Mouse (Mus musculus) MEL (cell line): Measurements from ENCODE around the gene Ankle2. TPM values are rescaled to one million over a fixed set of nuclear protein-coding genes. Genes with fewer than 3 reads are reported as not detected.
A peak's percentile ranks its signal among the peaks of the same experiment; 100 is the strongest.

ENCODE experiments used
- DNase-seq: peaks from one replicate; pipeline ENCODE4 v3.0.0; 2011; ENCODE audit warnings: low read depth, low spot score
- H3K27ac ChIP-seq: 2 replicates; pipeline ENCODE4 v1.5.1; 2012; ENCODE audit warnings: low read depth, mild to moderate bottlenecking, control low read depth, low read length, moderate library complexity; ENCODE audit not compliant: control insufficient read depth
- H3K27me3 ChIP-seq, 2 experiments: fragments of 150-350 bp in 1 of 2; sonication (generic) in 1 of 2; 2 replicates each; pipeline ENCODE4 v1.6.1; 2012; ENCODE audit warnings: low read length in 2 of 2, mild to moderate bottlenecking in 2 of 2, improper control_type of control experiment in 1 of 2, moderate library complexity in 1 of 2; ENCODE audit not compliant: insufficient read depth in 2 of 2, control insufficient read depth in 1 of 2
- H3K36me3 ChIP-seq, 2 experiments: 2 replicates each; pipeline ENCODE4 v1.6.1; 2012 to 2014; ENCODE audit warnings: low read length in 2 of 2, improper control_type of control experiment in 1 of 2, inconsistent platforms in 1 of 2, mild to moderate bottlenecking in 1 of 2; ENCODE audit not compliant: insufficient read depth in 2 of 2, control insufficient read depth in 1 of 2
- H3K4me1 ChIP-seq, 2 experiments: fragments of 150-350 bp in 1 of 2; sonication (generic) in 1 of 2; 2 replicates each; pipeline ENCODE4 v1.6.1; 2012; ENCODE audit warnings: low read length in 2 of 2, improper control_type of control experiment in 1 of 2, mild to moderate bottlenecking in 1 of 2; ENCODE audit not compliant: insufficient read depth in 2 of 2, control insufficient read depth in 1 of 2
- H3K4me3 ChIP-seq, 2 experiments: fragments of 150-350 bp in 1 of 2; sonication (generic) in 1 of 2; 2 replicates each; pipeline ENCODE4 v1.5.1; 2012; ENCODE audit warnings: low read depth in 2 of 2, low read length in 2 of 2, mild to moderate bottlenecking in 2 of 2, moderate library complexity in 2 of 2, control low read depth in 1 of 2, improper control_type of control experiment in 1 of 2; ENCODE audit not compliant: control insufficient read depth in 1 of 2, insufficient read depth in 1 of 2
- H3K79me2 ChIP-seq: 2 replicates; pipeline ENCODE4 v1.6.1; 2012; ENCODE audit warnings: mild to moderate bottlenecking, low read length, moderate library complexity; ENCODE audit not compliant: control insufficient read depth, poor library complexity, insufficient read depth
- H3K9ac ChIP-seq: 2 replicates; pipeline ENCODE4 v1.6.1; 2012; ENCODE audit warnings: low read depth, mild to moderate bottlenecking, control low read depth, low read length, moderate library complexity; ENCODE audit not compliant: control insufficient read depth, poor library complexity, severe bottlenecking
- H3K9me3 ChIP-seq: fragments of 150-350 bp; sonication (generic); replicated peaks from 2 replicates; pipeline ENCODE4 v1.6.1; 2012; ENCODE audit warnings: mild to moderate bottlenecking, low read length, improper control_type of control experiment, moderate library complexity; ENCODE audit not compliant: insufficient read depth
- BHLHE40 ChIP-seq: IDR thresholded peaks from 2 replicates; pipeline ENCODE4 v1.6.1; 2012; ENCODE audit warnings: low read depth, mild to moderate bottlenecking, inconsistent platforms, low read length, improper control_type of control experiment, borderline replicate concordance
- CHD1 ChIP-seq: IDR thresholded peaks from 2 replicates; pipeline ENCODE4 v1.6.1; 2012; ENCODE audit warnings: low read depth, mild to moderate bottlenecking, inconsistent platforms, low read length, improper control_type of control experiment
- CHD2 ChIP-seq: IDR thresholded peaks from 2 replicates; pipeline ENCODE4 v1.6.1; 2011; ENCODE audit warnings: low read length, improper control_type of control experiment
- E2F4 ChIP-seq: IDR thresholded peaks from 2 replicates; pipeline ENCODE4 v1.6.1; 2011; ENCODE audit warnings: low read depth, low read length, improper control_type of control experiment, borderline replicate concordance
- ELF1 ChIP-seq: IDR thresholded peaks from 2 replicates; pipeline ENCODE4 v1.6.1; 2014; ENCODE audit warnings: low read depth, mild to moderate bottlenecking, inconsistent platforms, low read length, improper control_type of control experiment, moderate library complexity
- EP300 ChIP-seq, 2 experiments: IDR thresholded peaks; 2 replicates each; pipeline ENCODE4 v1.6.1; 2011; ENCODE audit warnings: improper control_type of control experiment in 2 of 2, low read length in 2 of 2, low read depth in 1 of 2, mild to moderate bottlenecking in 1 of 2
- ETS1 ChIP-seq: IDR thresholded peaks from 2 replicates; pipeline ENCODE4 v1.6.1; 2012; ENCODE audit warnings: low read depth, mild to moderate bottlenecking, inconsistent platforms, low read length, improper control_type of control experiment, moderate library complexity
- GABPA ChIP-seq: IDR thresholded peaks from 2 replicates; pipeline ENCODE4 v1.6.1; 2012; ENCODE audit warnings: low read depth, mild to moderate bottlenecking, inconsistent platforms, low read length, improper control_type of control experiment, moderate library complexity
- GATA1 ChIP-seq: IDR thresholded peaks from 2 replicates; pipeline ENCODE4 v1.6.1; 2011; ENCODE audit warnings: low read depth, low read length, improper control_type of control experiment
- HCFC1 ChIP-seq: IDR thresholded peaks from 2 replicates; pipeline ENCODE4 v1.6.1; 2012; ENCODE audit warnings: low read depth, mild to moderate bottlenecking, inconsistent platforms, low read length, improper control_type of control experiment, moderate library complexity
- JUND ChIP-seq: IDR thresholded peaks from 2 replicates; pipeline ENCODE4 v1.6.1; 2011; ENCODE audit warnings: low read depth, mild to moderate bottlenecking, improper control_type of control experiment, low read length
- KAT2A ChIP-seq: conservative IDR thresholded peaks from 2 replicates; pipeline ENCODE4 v1.6.1; 2012; ENCODE audit warnings: low read depth, low read length, improper control_type of control experiment, inconsistent platforms
- MAFK ChIP-seq: IDR thresholded peaks from 2 replicates; pipeline ENCODE4 v1.6.1; 2011; ENCODE audit warnings: low read depth, mild to moderate bottlenecking, low read length, improper control_type of control experiment, borderline replicate concordance
- MAX ChIP-seq: IDR thresholded peaks from 2 replicates; pipeline ENCODE4 v1.6.1; 2011; ENCODE audit warnings: low read length, improper control_type of control experiment
- MAZ ChIP-seq: IDR thresholded peaks from 2 replicates; pipeline ENCODE4 v1.6.1; 2012; ENCODE audit warnings: low read depth, mild to moderate bottlenecking, inconsistent platforms, low read length, improper control_type of control experiment
- MEF2A ChIP-seq: IDR thresholded peaks from 2 replicates; pipeline ENCODE4 v1.6.1; 2014; ENCODE audit warnings: low read depth, mild to moderate bottlenecking, inconsistent platforms, low read length, improper control_type of control experiment; ENCODE audit not compliant: poor library complexity, insufficient replicate concordance, severe bottlenecking; ENCODE audit errors: extremely low read depth
- MXI1 ChIP-seq: IDR thresholded peaks from 2 replicates; pipeline ENCODE4 v1.6.1; 2011; ENCODE audit warnings: mild to moderate bottlenecking, low read depth, low read length, improper control_type of control experiment
- MYC ChIP-seq: IDR thresholded peaks from 2 replicates; pipeline ENCODE4 v1.6.1; 2011; ENCODE audit warnings: low read depth, mild to moderate bottlenecking, low read length, improper control_type of control experiment, moderate library complexity
- NELFE ChIP-seq: IDR thresholded peaks from 2 replicates; pipeline ENCODE4 v1.6.1; 2011; ENCODE audit warnings: low read depth, low read length, improper control_type of control experiment
- POLR2AphosphoS5 ChIP-seq: IDR thresholded peaks from 2 replicates; pipeline ENCODE4 v1.6.1; 2012; ENCODE audit warnings: low read depth, borderline replicate concordance, mild to moderate bottlenecking, inconsistent platforms, low read length, moderate library complexity, mixed read lengths
- RAD21 ChIP-seq: IDR thresholded peaks from 2 replicates; pipeline ENCODE4 v1.6.1; 2011; ENCODE audit warnings: mild to moderate bottlenecking, low read depth, low read length, improper control_type of control experiment
- RCOR1 ChIP-seq: IDR thresholded peaks from 2 replicates; pipeline ENCODE4 v1.6.1; 2012; ENCODE audit warnings: low read depth, mild to moderate bottlenecking, inconsistent platforms, low read length, improper control_type of control experiment
- SIN3A ChIP-seq: IDR thresholded peaks from 2 replicates; pipeline ENCODE4 v1.6.1; 2012; ENCODE audit warnings: low read length, improper control_type of control experiment, inconsistent platforms
- SMC3 ChIP-seq: IDR thresholded peaks from 2 replicates; pipeline ENCODE4 v1.6.1; 2011; ENCODE audit warnings: low read depth, low read length, improper control_type of control experiment
- TBP ChIP-seq: IDR thresholded peaks from 2 replicates; pipeline ENCODE4 v1.8.0; 2011; ENCODE audit warnings: low read depth, low read length, improper control_type of control experiment
- TCF12 ChIP-seq: IDR thresholded peaks from 2 replicates; pipeline ENCODE4 v1.6.1; 2014; ENCODE audit warnings: low read depth, mild to moderate bottlenecking, inconsistent platforms, low read length, improper control_type of control experiment, moderate library complexity
- UBTF ChIP-seq: IDR thresholded peaks from 2 replicates; pipeline ENCODE4 v1.6.1; 2012; ENCODE audit warnings: low read depth, mild to moderate bottlenecking, inconsistent platforms, low read length, improper control_type of control experiment, moderate library complexity, borderline replicate concordance; ENCODE audit not compliant: insufficient read depth
- USF2 ChIP-seq, 2 experiments: IDR thresholded peaks; 2 replicates each; pipeline ENCODE4 v1.6.1; 2011 to 2012; ENCODE audit warnings: improper control_type of control experiment in 2 of 2, low read length in 2 of 2, borderline replicate concordance in 1 of 2, inconsistent platforms in 1 of 2, low read depth in 1 of 2, mild to moderate bottlenecking in 1 of 2; ENCODE audit not compliant: insufficient read depth in 1 of 2
- ZKSCAN1 ChIP-seq: IDR thresholded peaks from 2 replicates; pipeline ENCODE4 v1.6.1; 2012; ENCODE audit warnings: low read depth, mild to moderate bottlenecking, inconsistent platforms, low read length, improper control_type of control experiment, moderate library complexity
- ZMIZ1 ChIP-seq: IDR thresholded peaks from 2 replicates; pipeline ENCODE4 v1.6.1; 2012; ENCODE audit warnings: low read depth, mild to moderate bottlenecking, inconsistent platforms, low read length, improper control_type of control experiment, moderate library complexity
- ZNF384 ChIP-seq: IDR thresholded peaks from 2 replicates; pipeline ENCODE4 v1.6.1; 2012; ENCODE audit warnings: low read depth, mild to moderate bottlenecking, inconsistent platforms, low read length, improper control_type of control experiment
- polyA plus RNA-seq, 2 experiments: library from polyadenylated mRNA; stranded (reverse) in 1 of 2; unstranded in 1 of 2; fragments of >175 nt in 1 of 2; fragments of >200 nt in 1 of 2; gene quantifications; 2 replicates each; pipeline versions ENCODE4 v1.2.1 to v1.2.4; 2012; ENCODE audit warnings: low replicate concordance in 2 of 2, low read depth in 1 of 2; ENCODE audit not compliant: insufficient read length in 2 of 2, insufficient read depth in 1 of 2, missing spikeins in 1 of 2
- total RNA-seq: library from RNA; depleted of rRNA; stranded (reverse); fragments of 300-350 nt; gene quantifications from 2 replicates; pipeline ENCODE4 v1.2.3, GENCODE M21; 2012

Gene Ankle2
- total and polyA plus RNA-seq, 3 experiments = 29.5 to 270 (median 37.9) TPM

GRCm38 (mm10) chr5:110285770-110286445 lies 55.1 kb downstream of the Ankle2 start, which contains the start of the genes Pxmp2 and Pole (continued):
- TF ChIP-seq ZNF384 (no peak), GABPA (no peak), GATA1 (no peak), EP300 (IDR thresholded peaks at IDR 0.05; ENCODE audit: low read depth in 1 of 2, low read length in 2 of 2) (no peak), CHD2 (peak; percentile 77), ZMIZ1 (peak; percentile 63; the same call in 1 of the 2 replicates), BHLHE40 (no peak), USF2 (IDR thresholded peaks at IDR 0.05; ENCODE audit: borderline replicate concordance in 1 of 2, insufficient read depth in 1 of 2, low read depth in 1 of 2, low read length in 2 of 2) (no peak), E2F4 (peak; percentile 82; the same call in 1 of the 2 replicates)

DNA sequence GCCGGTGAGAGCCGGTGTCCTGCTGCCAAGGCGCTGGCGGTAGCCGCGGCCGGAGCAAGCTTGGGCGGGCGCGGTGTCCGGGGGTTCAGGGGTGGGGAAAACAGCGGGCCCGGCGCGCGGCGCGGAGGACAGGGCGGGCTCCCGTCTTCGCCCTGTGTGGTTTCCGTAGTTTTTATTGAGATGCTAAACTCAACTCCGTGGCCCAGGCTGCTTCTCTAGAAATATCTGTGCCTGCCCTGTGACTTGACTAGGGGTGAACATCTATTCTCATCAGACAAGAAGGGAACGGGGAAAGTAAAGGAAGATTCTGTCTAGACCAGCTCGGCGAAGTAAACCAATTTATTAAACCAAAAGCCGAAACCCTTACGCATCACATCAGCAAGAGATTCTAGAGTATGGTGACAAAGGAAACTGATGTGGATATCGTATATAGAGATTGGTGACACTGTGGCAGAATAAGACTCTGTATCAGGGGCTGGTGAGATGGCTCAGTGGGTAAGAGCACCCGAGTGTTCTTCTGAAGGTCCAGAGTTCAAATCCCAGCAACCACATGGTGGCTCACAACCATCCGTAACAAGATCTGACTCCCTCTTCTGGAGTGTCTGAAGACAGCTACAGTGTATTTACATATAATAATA lies 55.8 kb downstream of the Ankle2 start:
- peak overlapping the region; percentile 97 for H3K9ac ChIP-seq
- H3K36me3 ChIP-seq = peaks cover 7 to 9% of the 10 kb centered on the region in 2 experiments
- peaks cover 10% of the 10 kb centered on the region for H3K79me2 ChIP-seq
- H3K27ac ChIP-seq = peak overlapping the region; percentile 92
- H3K4me3 ChIP-seq = peak overlapping the region; percentile 82 to 98
- H3K27me3 ChIP-seq = no peaks in the 10 kb centered on the region
- peaks cover 0 to 6% of the 10 kb centered on the region in 2 experiments; a peak in 2 of 4 replicates for H3K4me1 ChIP-seq
- no peak for DNase-seq
- H3K9me3 ChIP-seq = no peaks in the 10 kb centered on the region
- TF ChIP-seq MAFK (no peak), E2F4 (no peak), NELFE (no peak), ZMIZ1 (no peak), GABPA (no peak), MAZ (no peak), GATA1 (no peak), CHD2 (no peak), CHD1 (no peak), SIN3A (peak; percentile 44), MXI1 (no peak), RAD21 (no peak), JUND (no peak), USF2 (IDR thresholded peaks at IDR 0.05; ENCODE audit: borderline replicate concordance in 1 of 2, insufficient read depth in 1 of 2, low read depth in 1 of 2, low read length in 2 of 2) (no peak), ELF1 (0 out of 2 replicates have a peak, but pooled peaks have one; percentile 10), HCFC1 (no peak; the same call in 1 of the 2 replicates), MYC (0 out of 2 replicates have a peak, but pooled peaks have one; percentile 31), SMC3 (no peak), ZNF384 (no peak), RCOR1 (no peak), ETS1 (no peak), TBP (peak; percentile 97), ZKSCAN1 (no peak), MAX (no peak), KAT2A (no peak; the same call in 1 of the 2 replicates), TCF12 (no peak), POLR2AphosphoS5 (no peak), MEF2A (no peak), UBTF (no peak)
